Mouse (Mus musculus) bone marrow, adult 2 months (tissue): ENCODE data around the gene Olfr70.

Experiments
- CTCF ChIP-seq: fragments of 200-500 bp; IDR thresholded peaks from 2 replicates; pipeline ENCODE4 v1.5.1; 2011; ENCODE audit warnings: low read length, control low read depth; ENCODE audit not compliant: control insufficient read depth, insufficient read depth
- POLR2A ChIP-seq: fragments of 200-500 bp; IDR thresholded peaks from 2 replicates; pipeline ENCODE4 v1.6.1; 2011; ENCODE audit warnings: low read depth, mild to moderate bottlenecking, control low read depth, low read length, borderline replicate concordance; ENCODE audit not compliant: control insufficient read depth

GRCm38 (mm10) chr4:43679416-43680043 lies 21.1 kb downstream of the Olfr70 start:
- TF ChIP-seq CTCF, result no peak
- TF ChIP-seq POLR2A, result no peak
